Mouse (Mus musculus) CH12.LX (cell line): ENCODE measurements around the gene Man1b1. TPM values are rescaled to one million over a fixed set of nuclear protein-coding genes. Genes with fewer than 3 reads are reported as not detected.

Experiments
- DNase-seq: peaks from one replicate; pipeline ENCODE4 v3.0.0-alpha.2; 2013; ENCODE audit errors: extremely low read depth
- H3K27ac ChIP-seq: 2 replicates; pipeline ENCODE4 v1.5.1; 2012; ENCODE audit warnings: low read depth, mild to moderate bottlenecking, control low read depth, moderate library complexity; ENCODE audit not compliant: insufficient read depth
- H3K27me3 ChIP-seq: replicated peaks from 2 replicates; pipeline ENCODE3; 2012; ENCODE audit warnings: inconsistent platforms
- H3K36me3 ChIP-seq, 2 experiments: replicated peaks in 1 of 2; 2 replicates each; pipeline versions ENCODE3 to v1.6.1; 2012; ENCODE audit warnings: inconsistent platforms in 1 of 2, low read length in 1 of 2, mild to moderate bottlenecking in 1 of 2, mixed read lengths in 1 of 2, moderate library complexity in 1 of 2; ENCODE audit not compliant: control insufficient read depth in 1 of 2, insufficient read depth in 1 of 2
- H3K4me1 ChIP-seq, 2 experiments: 2 replicates each; pipeline ENCODE4 v1.6.1; 2012; ENCODE audit warnings: inconsistent platforms in 1 of 2, moderate library complexity in 1 of 2; ENCODE audit not compliant: insufficient read depth in 2 of 2, control insufficient read depth in 1 of 2
- H3K4me2 ChIP-seq: 2 replicates; pipeline ENCODE4 v1.6.1; 2012; ENCODE audit warnings: low read depth, mild to moderate bottlenecking, control low read depth; ENCODE audit not compliant: poor library complexity, insufficient read depth, severe bottlenecking
- H3K4me3 ChIP-seq, 3 experiments: fragments of 150-350 bp in 1 of 3; sonication (generic) in 1 of 3; replicated peaks in 1 of 3; 2 replicates each; pipeline versions ENCODE3 to v1.5.1; 2011 to 2012; ENCODE audit warnings: low read depth in 2 of 3, low read length in 2 of 3, mild to moderate bottlenecking in 2 of 3, moderate library complexity in 2 of 3, control low read depth in 1 of 3, improper control_type of control experiment in 1 of 3, inconsistent platforms in 1 of 3, mixed read lengths in 1 of 3; ENCODE audit not compliant: poor library complexity in 1 of 3
- H3K79me2 ChIP-seq: replicated peaks from 2 replicates; pipeline ENCODE4 v1.6.1; 2012; ENCODE audit warnings: mild to moderate bottlenecking, moderate library complexity; ENCODE audit not compliant: control insufficient read depth, poor library complexity, insufficient read depth, severe bottlenecking; ENCODE audit errors: extremely low read depth
- H3K9ac ChIP-seq: 2 replicates; pipeline ENCODE4 v1.6.1; 2012; ENCODE audit warnings: low read depth, mild to moderate bottlenecking, control low read depth, moderate library complexity; ENCODE audit not compliant: insufficient read depth
- H3K9me3 ChIP-seq: replicated peaks from 2 replicates; pipeline ENCODE3; 2012; ENCODE audit warnings: low read length, inconsistent platforms, mixed read lengths
- CTCF ChIP-seq, 2 experiments: IDR thresholded peaks in 1 of 2; conservative IDR thresholded peaks in 1 of 2; 2 replicates each; pipeline ENCODE4 v1.5.1; 2011 to 2012; ENCODE audit warnings: low read depth in 2 of 2, low read length in 2 of 2, improper control_type of control experiment in 1 of 2, inconsistent platforms in 1 of 2, mild to moderate bottlenecking in 1 of 2, moderate library complexity in 1 of 2
- E2F4 ChIP-seq: IDR thresholded peaks from 2 replicates; pipeline ENCODE4 v1.6.1; 2011; ENCODE audit warnings: low read depth, low read length, improper control_type of control experiment; ENCODE audit not compliant: insufficient replicate concordance
- ETS1 ChIP-seq: conservative IDR thresholded peaks from 2 replicates; pipeline ENCODE4 v1.6.1; 2012; ENCODE audit warnings: low read depth, mild to moderate bottlenecking, inconsistent platforms, low read length, improper control_type of control experiment, moderate library complexity
- HCFC1 ChIP-seq: IDR thresholded peaks from 2 replicates; pipeline ENCODE4 v1.6.1; 2012; ENCODE audit warnings: low read depth, mild to moderate bottlenecking, inconsistent platforms, low read length, improper control_type of control experiment
- JUN ChIP-seq: IDR thresholded peaks from 2 replicates; pipeline ENCODE4 v1.6.1; 2011; ENCODE audit warnings: low read depth, mild to moderate bottlenecking, low read length, improper control_type of control experiment, moderate library complexity; ENCODE audit not compliant: insufficient read depth
- JUND ChIP-seq: conservative IDR thresholded peaks from 2 replicates; pipeline ENCODE4 v1.6.1; 2011; ENCODE audit warnings: low read depth, low read length, improper control_type of control experiment
- KAT2A ChIP-seq: IDR thresholded peaks from 2 replicates; pipeline ENCODE4 v1.6.1; 2012; ENCODE audit warnings: low read length, improper control_type of control experiment, inconsistent platforms; ENCODE audit not compliant: insufficient replicate concordance
- MAFK ChIP-seq: IDR thresholded peaks from 2 replicates; pipeline ENCODE4 v1.6.1; 2011; ENCODE audit warnings: low read length, improper control_type of control experiment; ENCODE audit not compliant: insufficient replicate concordance
- MAX ChIP-seq: IDR thresholded peaks from 2 replicates; pipeline ENCODE4 v1.6.1; 2011; ENCODE audit warnings: low read length, improper control_type of control experiment
- MEF2A ChIP-seq: IDR thresholded peaks from 2 replicates; pipeline ENCODE4 v1.6.1; 2014; ENCODE audit warnings: low read depth, mild to moderate bottlenecking, inconsistent platforms, low read length, improper control_type of control experiment, borderline replicate concordance
- MYC ChIP-seq: IDR thresholded peaks from 2 replicates; pipeline ENCODE4 v1.6.1; 2011; ENCODE audit warnings: low read depth, mild to moderate bottlenecking, improper control_type of control experiment, low read length
- NELFE ChIP-seq: IDR thresholded peaks from 2 replicates; pipeline ENCODE4 v1.6.1; 2011; ENCODE audit warnings: low read depth, low read length, improper control_type of control experiment
- NRF1 ChIP-seq: IDR thresholded peaks from 2 replicates; pipeline ENCODE4 v1.6.1; 2014; ENCODE audit warnings: low read depth, mild to moderate bottlenecking, inconsistent platforms, low read length, improper control_type of control experiment, moderate library complexity
- POLR2AphosphoS2 ChIP-seq: IDR thresholded peaks from 2 replicates; pipeline ENCODE4 v1.6.1; 2011; ENCODE audit warnings: low read depth, low read length, improper control_type of control experiment
- RCOR1 ChIP-seq: conservative IDR thresholded peaks from 2 replicates; pipeline ENCODE4 v1.6.1; 2012; ENCODE audit warnings: low read depth, mild to moderate bottlenecking, inconsistent platforms, low read length, improper control_type of control experiment
- SMC3 ChIP-seq: IDR thresholded peaks from 2 replicates; pipeline ENCODE4 v1.6.1; 2011; ENCODE audit warnings: low read depth, low read length, improper control_type of control experiment
- TBP ChIP-seq: conservative IDR thresholded peaks from 2 replicates; pipeline ENCODE4 v1.6.1; 2011; ENCODE audit warnings: low read depth, low read length, improper control_type of control experiment
- TCF12 ChIP-seq: IDR thresholded peaks from 2 replicates; pipeline ENCODE4 v1.6.1; 2014; ENCODE audit warnings: low read depth, mild to moderate bottlenecking, inconsistent platforms, low read length, improper control_type of control experiment
- UBTF ChIP-seq: IDR thresholded peaks from 2 replicates; pipeline ENCODE4 v1.6.1; 2012; ENCODE audit warnings: low read depth, mild to moderate bottlenecking, inconsistent platforms, low read length, improper control_type of control experiment, moderate library complexity
- USF1 ChIP-seq: IDR thresholded peaks from 2 replicates; pipeline ENCODE4 v1.6.1; 2014; ENCODE audit warnings: low read depth, mild to moderate bottlenecking, inconsistent platforms, low read length, improper control_type of control experiment
- ZKSCAN1 ChIP-seq: IDR thresholded peaks from 2 replicates; pipeline ENCODE4 v1.6.1; 2012; ENCODE audit warnings: low read depth, inconsistent platforms, low read length, improper control_type of control experiment, borderline replicate concordance
- ZNF384 ChIP-seq: IDR thresholded peaks from 2 replicates; pipeline ENCODE4 v1.6.1; 2012; ENCODE audit warnings: low read depth, low read length, improper control_type of control experiment, inconsistent platforms
- dilution Hi-C: fragments of 300-500 bp; cut with MboI; formaldehyde crosslinking; loops from 2 replicates; pipeline ENCODE4 v1.14.3; 2020; ENCODE audit warnings: low sequenced_read_pairs; ENCODE audit not compliant: extremely low pct_unique_long_range_greater_than_20kb, extremely low pct_ligation_motif_present
- in situ Hi-C: fragments of 300-500 bp; cut with MboI; formaldehyde crosslinking; loops from 3 replicates; pipeline ENCODE4 v1.14.3; 2019; ENCODE audit warnings: low sequenced_read_pairs, low pct_ligation_motif_present, low pct_unique_long_range_greater_than_20kb, mixed read lengths
- polyA plus RNA-seq: library from polyadenylated mRNA; unstranded; fragments of >175 nt; gene quantifications from 2 replicates; pipeline ENCODE4 v1.2.1, GENCODE M21; 2012; ENCODE audit warnings: low read depth; ENCODE audit not compliant: insufficient read length
- total RNA-seq, 2 experiments: library from RNA; depleted of rRNA; stranded (reverse); fragments of 300-350 nt in 1 of 2; fragments of >200 nt in 1 of 2; gene quantifications; 2 replicates each; pipeline ENCODE4 v1.2.3; 2012 to 2014

Gene Man1b1
- total and polyA plus RNA-seq, 3 experiments = 39.3 to 68.8 (median 45.7) TPM

- Histone ChIP-seq H3K4me1 (peaks cover 2 to 4% of the 10 kb centered on the region in 2 experiments; a peak in 3 of 4 replicates), H3K4me3 (no peak overlapping the region), H3K27ac (no peak overlapping the region), H3K9ac (no peak overlapping the region), H3K79me2 (no peaks in the 10 kb centered on the region), H3K9me3 (no peaks in the 10 kb centered on the region), H3K4me2 (no peak overlapping the region), H3K27me3 (peaks cover 31% of the 10 kb centered on the region), H3K36me3 (peaks cover 22 to 34% of the 10 kb centered on the region in 2 experiments)
- dilution Hi-C loops (no loop called here), in situ Hi-C loops (no loop called here)
- DNase-seq = no peak
- TF ChIP-seq POLR2AphosphoS2 = no peak
- TF ChIP-seq JUND = no peak
- TF ChIP-seq ZKSCAN1 = no peak
- no peak for TF ChIP-seq NELFE
- no peak for TF ChIP-seq MYC
Measured at GRCm38 (mm10) chr2:25288734-25289345, 43.3 kb upstream of the Man1b1 start.

GRCm38 (mm10) chr2:25289651-25290050 lies 42.5 kb upstream of the Man1b1 start, which contains the start of gene Lrrc26:
Lrrc26 (plus strand) TSS chr2:25289915.
- no peak within 1 kb of the TSS for H3K4me3 ChIP-seq
- no peak for TF ChIP-seq UBTF
- TF ChIP-seq NRF1 = no peak
- no peak for TF ChIP-seq HCFC1
- TF ChIP-seq MAFK = no peak
- no peak for TF ChIP-seq TCF12
- TF ChIP-seq USF1 = no peak
- TF ChIP-seq CTCF (conservative IDR thresholded peaks at IDR 0.05 in 1 of 2, IDR thresholded peaks at IDR 0.05 in 1 of 2; ENCODE audit: low read depth in 2 of 2, low read length in 2 of 2) = no peak
- no peak for TF ChIP-seq ZNF384
- no peak for TF ChIP-seq E2F4
- TF ChIP-seq MAX = no peak
- no peak for TF ChIP-seq MYC
- no peak for TF ChIP-seq TBP
- TF ChIP-seq SMC3 = no peak
- TF ChIP-seq MEF2A = no peak
- no peak for TF ChIP-seq ZKSCAN1
- TF ChIP-seq KAT2A = no peak
- no peak for TF ChIP-seq JUN
- no peak for TF ChIP-seq RCOR1
- no peak for TF ChIP-seq ETS1
- H3K79me2 ChIP-seq = no peaks in the 10 kb centered on the region
- H3K27ac ChIP-seq = no peak within 1 kb of the TSS
- dilution Hi-C loops = no loop called here
- in situ Hi-C loops = no loop called here
- H3K4me2 ChIP-seq = no peak within 1 kb of the TSS
- peaks cover 2 to 4% of the 10 kb centered on the region in 2 experiments; a peak in 3 of 4 replicates for H3K4me1 ChIP-seq
- no peak for DNase-seq
- peaks cover 40% of the 10 kb centered on the region for H3K27me3 ChIP-seq
- H3K36me3 ChIP-seq = peaks cover 16 to 26% of the 10 kb centered on the region in 2 experiments
- H3K9me3 ChIP-seq = no peaks in the 10 kb centered on the region
- H3K9ac ChIP-seq = no peak within 1 kb of the TSS
